Mouse (Mus musculus): ENCODE measurements around the gene Tmem200b.

DNA sequence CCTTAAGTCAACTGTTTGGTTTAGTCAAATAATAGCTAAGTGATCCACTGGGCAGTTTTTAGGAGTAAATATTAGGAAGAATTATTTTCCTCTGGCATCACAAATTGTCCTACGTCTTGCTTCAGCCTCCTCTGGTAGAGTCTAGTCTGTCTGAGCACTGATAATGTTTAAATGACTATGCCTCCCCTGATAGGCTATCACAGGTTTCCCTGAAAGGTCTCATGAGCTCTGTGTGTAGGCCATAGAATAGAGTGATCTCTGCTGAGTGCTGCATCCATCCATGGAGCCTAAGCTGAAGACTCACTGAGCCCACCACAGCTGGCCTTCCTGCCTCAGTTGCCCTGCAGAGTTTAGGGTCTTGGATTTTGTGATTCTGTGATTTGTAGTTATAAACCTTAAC is 33.0 kb upstream of the Tmem200b start:
- no peak for TF ChIP-seq CTCF (IDR thresholded peaks at IDR 0.05; ENCODE audit: low read depth)
- no peak for TF ChIP-seq EP300 (optimal IDR thresholded peaks at IDR 0.05)

Measured in stomach, postnatal 0 days (tissue).